Mouse (Mus musculus): ENCODE data around the gene Dydc2.

Gene Dydc2

GRCm38 (mm10) chr14:41035146-41035798 is 33.7 kb downstream of the Dydc2 start:
- DNase-seq (ENCODE audit: low read depth, low spot score) = peak; percentile 76

- DNase-seq (ENCODE audit: low read depth, low spot score) = peak; percentile 89
Measured at GRCm38 (mm10) chr14:41033135-41034110, 35.6 kb downstream of the Dydc2 start.

DNA sequence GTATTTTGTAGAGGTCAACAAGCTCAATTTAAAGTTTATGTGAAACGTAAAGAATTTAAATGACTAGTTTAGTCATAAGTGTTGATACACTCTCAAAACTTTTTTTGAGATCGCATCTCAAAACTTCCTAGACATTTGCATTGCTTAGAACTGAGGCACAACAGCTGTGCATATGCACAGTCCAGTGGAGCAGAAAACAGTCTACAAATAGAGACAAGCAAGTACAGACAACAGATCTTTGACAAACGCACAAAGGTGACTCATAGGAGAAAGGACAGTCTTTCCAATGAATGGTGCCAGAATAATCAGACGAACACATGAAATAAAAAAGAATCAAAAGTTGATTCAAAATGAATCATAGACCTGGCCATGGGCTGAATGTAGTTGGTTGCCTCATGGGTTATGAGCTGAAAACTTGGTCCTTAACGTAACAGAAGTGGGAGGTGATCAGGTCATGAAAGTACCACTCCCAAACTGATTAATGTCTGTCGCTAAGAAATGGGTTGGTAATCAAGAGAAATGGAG is 38.0 kb downstream of the Dydc2 start:
- no peak for DNase-seq (ENCODE audit: low read depth, low spot score)

GRCm38 (mm10) chr14:41029303-41029702 is 39.7 kb downstream of the Dydc2 start:
- no peak for DNase-seq (ENCODE audit: low read depth, low spot score)

DNA sequence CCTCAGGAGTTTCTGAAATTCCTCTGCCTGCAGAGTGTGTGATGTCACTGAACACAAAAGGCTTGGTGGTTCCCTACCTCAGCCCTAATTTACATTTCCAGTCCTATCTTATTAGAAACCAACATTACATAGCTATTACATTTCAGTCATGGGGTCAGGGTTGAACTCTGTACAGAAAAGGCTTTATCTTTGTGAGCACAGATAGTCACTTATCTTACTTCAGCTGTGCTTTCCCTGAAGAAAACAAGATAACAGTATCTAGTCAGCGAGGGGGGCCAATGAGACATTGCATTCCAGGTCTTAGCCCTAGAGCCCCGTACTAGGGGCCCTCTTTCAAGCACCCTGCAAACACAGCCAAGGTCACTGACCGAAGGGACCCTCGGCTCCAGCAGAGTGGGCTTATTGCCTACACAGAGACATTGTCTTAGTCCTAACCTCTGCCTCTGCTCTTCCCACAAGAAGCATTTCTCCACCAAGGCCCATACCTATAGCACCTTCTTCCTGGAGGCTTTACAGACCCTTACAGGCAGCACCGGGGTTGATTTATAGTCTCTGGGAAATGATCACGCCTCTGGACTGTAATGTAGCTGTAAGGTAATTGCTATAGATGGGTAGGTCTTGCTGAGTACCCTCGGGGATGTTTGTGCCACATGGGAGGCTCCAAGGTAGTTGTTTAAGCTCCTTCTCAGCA is 43.3 kb downstream of the Dydc2 start:
- no peak for DNase-seq (ENCODE audit: low read depth, low spot score)

DNA sequence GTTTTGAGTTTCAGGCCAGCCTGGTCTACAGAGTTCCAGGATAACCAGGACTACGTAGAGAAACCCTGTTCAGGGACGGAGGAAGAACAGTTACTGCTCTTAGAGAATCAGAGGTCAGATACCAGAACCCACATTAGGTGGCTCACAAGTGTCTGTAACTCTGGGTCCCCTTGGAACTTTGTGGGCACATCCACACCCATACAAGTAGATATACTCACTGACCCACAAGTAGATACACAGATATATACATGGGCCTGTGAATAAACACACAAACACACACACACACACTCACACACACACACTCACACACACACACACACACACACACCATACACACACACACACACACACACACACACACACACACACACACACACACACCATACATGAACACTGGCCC is 43.9 kb downstream of the Dydc2 start:
- no peak for DNase-seq (ENCODE audit: low read depth, low spot score)

DNA sequence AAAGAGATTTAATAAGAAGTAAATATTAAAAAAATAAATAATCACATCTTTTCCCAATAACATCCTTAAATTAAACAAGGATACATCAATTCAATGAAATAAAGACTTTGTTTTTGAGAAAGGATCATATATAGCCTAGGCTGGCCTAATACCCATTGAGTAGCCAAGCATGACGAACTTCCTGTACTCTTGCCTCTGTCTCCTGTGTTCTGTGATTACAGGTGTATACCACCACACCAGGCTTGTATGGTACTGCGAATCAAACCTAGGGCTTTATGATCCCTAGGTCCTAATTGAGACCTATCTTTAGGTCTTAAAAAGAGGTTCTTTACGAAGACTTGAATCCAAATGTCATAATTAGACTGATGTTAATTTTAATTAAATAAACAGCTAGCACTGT is 47.8 kb downstream of the Dydc2 start:
- DNase-seq (ENCODE audit: low read depth, low spot score) = no peak

- DNase-seq (ENCODE audit: low read depth, low spot score) = no peak
Measured at GRCm38 (mm10) chr14:41017460-41017859, 51.5 kb downstream of the Dydc2 start.

- peak; percentile 69 for DNase-seq (ENCODE audit: low read depth, low spot score)
Measured at GRCm38 (mm10) chr14:41014701-41015240, 54.2 kb downstream of the Dydc2 start.

- DNase-seq (ENCODE audit: low read depth, low spot score) = peak; percentile 96
Measured at GRCm38 (mm10) chr14:41013630-41014613, 55.1 kb downstream of the Dydc2 start, which contains the start of gene Fam213a. Fam213a (minus strand) TSS chr14:41013788.

- DNase-seq (ENCODE audit: low read depth, low spot score) = no peak
Measured at GRCm38 (mm10) chr14:41013143-41013542, 55.9 kb downstream of the Dydc2 start.

DNA sequence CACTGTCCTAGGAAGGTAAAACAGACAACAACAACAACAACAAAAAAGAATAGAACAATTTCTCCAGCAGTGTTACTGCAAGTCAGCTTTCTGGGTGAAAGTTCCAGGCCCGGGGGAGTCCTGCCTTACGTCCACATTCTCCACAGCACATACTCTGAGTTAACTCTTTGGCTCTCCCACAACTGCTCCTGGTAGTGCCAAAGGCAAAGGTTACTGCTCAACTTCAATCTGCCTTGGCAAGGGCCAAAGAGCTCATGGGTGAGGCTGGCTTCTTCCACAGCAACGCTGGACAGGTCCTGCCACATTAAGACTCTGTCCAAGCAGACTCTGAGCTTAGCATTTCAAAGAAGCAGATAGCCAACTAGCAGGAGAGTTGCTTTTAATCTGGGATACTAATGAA is 57.1 kb downstream of the Dydc2 start:
- no peak for DNase-seq (ENCODE audit: low read depth, low spot score)

- no peak for DNase-seq (ENCODE audit: low read depth, low spot score)
Measured at GRCm38 (mm10) chr14:41008138-41008537, 60.9 kb downstream of the Dydc2 start.

DNA sequence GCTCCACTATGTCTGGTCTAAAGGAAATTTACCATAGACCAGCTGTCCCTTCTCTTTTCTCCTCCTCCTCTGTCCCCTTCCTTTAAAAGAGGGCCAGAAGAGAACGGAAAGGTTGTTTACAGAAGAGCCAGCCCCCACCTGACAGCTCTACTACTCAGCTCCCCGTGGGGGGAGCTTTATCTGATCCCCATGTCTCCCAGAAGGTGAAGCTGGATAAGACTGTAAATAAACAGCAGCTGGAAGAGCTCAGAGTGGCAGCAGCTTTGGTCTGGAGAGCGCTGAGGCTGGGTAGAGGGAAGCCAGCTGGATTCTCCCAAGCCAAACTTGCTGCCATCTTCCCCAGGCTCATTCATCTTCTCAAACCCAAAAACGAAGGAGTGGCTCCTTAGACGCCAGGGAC is 61.4 kb downstream of the Dydc2 start:
- DNase-seq (ENCODE audit: low read depth, low spot score) = no peak

DNA sequence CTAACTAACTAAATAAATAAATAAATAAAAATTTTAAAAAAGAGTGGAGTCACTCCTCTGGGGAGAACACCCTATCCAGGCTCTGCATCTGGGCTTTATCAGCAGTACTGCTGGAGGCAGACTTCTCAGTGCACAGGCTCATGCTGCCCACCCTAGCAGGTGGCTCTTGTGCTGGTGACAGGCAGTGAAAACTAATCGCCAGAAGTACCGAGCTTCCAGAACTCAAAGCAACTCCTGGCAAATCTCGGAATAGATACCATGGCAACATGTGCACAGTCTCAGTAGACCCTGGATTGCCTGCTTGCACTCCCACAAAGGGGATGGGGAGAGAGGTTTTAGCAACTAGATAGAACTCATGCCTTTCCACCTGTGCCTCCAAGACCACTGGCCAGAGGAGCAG is 62.1 kb downstream of the Dydc2 start:
- DNase-seq (ENCODE audit: low read depth, low spot score) = peak; percentile 59

GRCm38 (mm10) chr14:41006263-41006662 is 62.7 kb downstream of the Dydc2 start:
- no peak for DNase-seq (ENCODE audit: low read depth, low spot score)

- no peak for DNase-seq (ENCODE audit: low read depth, low spot score)
Measured at GRCm38 (mm10) chr14:41005716-41006115, 63.3 kb downstream of the Dydc2 start.

DNA sequence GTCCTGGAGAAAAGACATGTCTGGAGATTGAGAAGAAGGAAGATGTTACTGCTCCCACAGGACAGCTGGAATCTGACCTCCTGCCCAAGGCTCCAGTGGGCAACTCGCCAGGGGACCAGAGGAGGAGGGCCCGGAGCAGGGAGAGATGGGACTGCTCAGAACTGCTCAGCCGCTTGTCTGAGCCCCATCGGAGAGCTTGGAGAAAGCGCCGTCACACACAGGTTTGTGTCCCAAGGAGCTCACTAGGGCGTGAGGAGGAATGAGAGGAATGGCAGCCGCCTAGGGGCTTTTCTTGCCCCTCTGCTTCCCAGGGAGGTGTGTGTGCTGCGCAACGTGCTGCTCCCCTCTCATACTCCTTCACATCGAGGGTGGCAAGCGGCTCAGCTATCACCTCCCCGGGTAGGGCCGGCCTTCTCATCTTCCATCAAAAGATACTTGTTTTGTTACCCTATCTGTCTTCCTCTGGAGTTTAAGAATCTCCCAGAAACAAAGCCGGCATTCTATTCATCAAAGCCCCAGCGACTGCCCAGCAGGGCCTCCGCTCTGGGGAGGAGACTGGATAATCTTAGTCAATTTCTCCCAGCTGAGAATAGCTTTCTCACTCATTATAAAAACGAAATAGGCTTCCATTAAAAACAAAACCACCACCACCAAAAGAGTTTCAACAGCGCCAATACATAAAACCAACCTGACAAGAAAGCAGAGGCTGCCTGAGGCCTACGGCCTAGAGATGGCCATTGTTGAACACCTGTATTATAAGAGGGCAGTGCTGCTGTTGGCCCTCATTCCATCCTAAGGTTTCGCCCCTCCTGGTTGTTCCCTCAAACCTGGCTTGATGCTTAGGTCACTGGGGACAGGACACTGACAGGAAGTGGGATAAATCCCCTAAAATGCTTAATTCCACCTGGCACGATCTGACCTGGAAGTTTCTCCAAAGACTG is 64.5 kb downstream of the Dydc2 start:
- DNase-seq (ENCODE audit: low read depth, low spot score) = peak; percentile 19

DNA sequence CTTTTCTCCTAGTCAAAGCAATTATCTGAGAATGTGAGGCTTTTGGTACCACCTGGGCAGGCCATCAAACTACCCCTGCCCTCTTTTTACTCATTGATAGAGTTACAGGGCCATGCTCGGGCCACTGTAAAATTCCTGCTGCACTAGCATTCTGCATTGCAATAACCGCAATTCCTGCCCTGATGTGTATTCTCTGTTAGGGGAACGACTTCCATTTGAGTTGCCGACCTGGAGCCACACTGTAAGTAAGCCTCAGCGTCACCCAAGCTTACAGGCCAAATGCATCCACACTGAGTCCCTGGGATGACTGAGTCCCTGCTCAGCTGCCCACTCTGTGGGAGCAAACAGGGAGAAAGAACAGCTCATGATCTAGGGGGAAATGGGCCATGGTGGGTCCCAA is 67.4 kb downstream of the Dydc2 start:
- no peak for DNase-seq (ENCODE audit: low read depth, low spot score)

Measured in brain, adult 2 months (tissue).